Mouse (Mus musculus): Measurements from ENCODE around the gene 6430550D23Rik. TPM values are rescaled to one million over a fixed set of nuclear protein-coding genes. Genes with fewer than 3 reads are reported as not detected.

Gene 6430550D23Rik
- total RNA-seq (2021) = 1 to 10 TPM; 1.6 to 2.0 TPM

DNA sequence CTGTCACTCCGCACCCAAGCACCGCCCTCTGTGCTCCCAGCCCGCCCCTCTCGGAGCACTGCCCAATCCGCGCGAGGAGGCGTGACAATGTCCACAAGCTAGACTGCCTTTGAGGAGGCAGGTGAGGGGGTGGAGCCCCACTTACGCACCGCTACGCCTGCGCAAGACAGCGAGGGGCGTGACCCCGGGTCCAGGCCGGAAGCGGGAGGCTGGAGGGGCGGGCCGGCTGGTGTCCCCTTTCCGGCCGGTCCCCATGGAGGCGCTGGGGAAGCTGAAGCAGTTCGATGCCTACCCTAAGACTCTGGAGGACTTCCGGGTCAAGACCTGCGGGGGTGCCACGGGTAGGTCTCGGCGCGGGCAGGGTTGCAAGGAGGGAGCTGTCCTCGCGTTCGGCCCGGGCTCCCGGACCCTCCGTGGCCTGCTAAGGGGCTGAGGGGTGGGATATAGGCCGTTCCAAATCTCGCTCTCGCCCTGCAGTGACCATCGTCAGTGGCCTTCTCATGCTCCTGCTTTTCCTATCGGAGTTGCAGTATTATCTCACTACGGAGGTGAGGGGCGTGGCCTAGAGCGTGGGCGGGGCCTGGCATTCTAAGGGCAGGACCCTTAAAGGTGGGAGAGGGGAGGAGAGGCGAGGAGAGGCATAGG lies at the start of gene 6430550D23Rik, which contains the start of gene Ergic3:
Gene 6430550D23Rik, minus strand, starts transcription at position 90 of the 645 bp plus-strand sequence.
Gene Ergic3, plus strand, starts transcription at position 158 of the 645 bp plus-strand sequence.
- DNase-seq = peak; percentile 94 to 96

DNA sequence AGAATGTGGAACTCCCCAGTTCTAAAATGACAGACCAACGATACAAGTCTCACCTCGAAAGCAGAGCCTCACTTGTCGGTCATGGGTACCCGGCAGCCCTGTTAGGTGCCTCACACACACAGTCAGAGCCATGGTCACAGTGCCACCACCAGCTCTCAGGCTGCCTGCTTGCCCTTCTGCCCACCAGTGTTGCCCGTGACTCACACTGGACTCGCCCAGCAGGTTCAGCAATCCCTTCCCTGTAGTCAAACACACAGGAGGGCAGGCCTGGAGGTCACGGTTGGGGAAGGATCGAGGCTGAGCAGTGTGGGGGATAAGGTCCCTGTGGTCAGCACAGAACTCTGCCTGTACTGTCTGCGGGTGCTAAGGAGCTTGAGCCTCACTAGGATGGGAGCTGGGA lies 45.0 kb upstream of the 6430550D23Rik start, which contains the start of gene Fer1l4:
Gene Fer1l4, minus strand, starts transcription at position 132 of the 400 bp plus-strand sequence.
- no peak for DNase-seq

DNA sequence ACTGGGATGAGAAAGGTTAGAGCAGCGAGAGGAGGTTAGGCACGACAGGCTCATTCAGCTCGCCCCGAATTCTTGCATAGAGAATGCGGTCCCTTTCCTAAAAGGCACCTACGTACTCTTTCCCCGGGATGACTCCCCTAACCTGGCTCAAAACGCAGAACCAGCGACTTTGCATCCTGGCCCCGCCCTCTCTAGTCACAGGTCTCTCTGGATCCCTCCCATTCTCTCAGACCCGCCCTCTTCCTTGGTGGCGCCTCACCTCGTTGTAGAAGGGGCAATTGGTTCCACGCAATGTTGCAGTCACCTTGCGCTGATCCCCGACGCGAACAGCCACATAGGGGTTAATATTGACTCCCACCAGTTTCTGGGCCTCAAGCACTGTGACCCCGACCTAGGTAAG lies 40.2 kb upstream of the 6430550D23Rik start:
- DNase-seq = no peak

DNA sequence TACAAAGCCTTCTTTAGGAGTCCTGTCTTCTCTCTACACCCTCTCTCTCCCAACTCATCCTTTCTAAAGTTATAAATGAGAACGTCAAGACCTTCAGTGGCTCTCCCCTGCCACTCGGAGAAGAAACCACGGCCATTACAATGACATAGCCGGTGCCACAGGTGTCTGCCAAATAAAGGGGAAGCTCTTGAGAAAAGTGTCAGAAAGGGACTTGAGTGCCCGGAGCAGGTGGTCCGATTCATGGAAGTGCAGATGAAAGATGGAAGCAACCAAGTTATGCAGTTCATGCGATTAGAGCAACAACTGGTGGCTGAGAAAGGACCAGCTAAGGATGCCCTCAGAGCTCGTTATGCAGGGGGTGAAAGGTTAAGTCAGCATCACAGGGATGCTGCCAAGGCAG lies 35.1 kb upstream of the 6430550D23Rik start:
- no peak for DNase-seq

DNA sequence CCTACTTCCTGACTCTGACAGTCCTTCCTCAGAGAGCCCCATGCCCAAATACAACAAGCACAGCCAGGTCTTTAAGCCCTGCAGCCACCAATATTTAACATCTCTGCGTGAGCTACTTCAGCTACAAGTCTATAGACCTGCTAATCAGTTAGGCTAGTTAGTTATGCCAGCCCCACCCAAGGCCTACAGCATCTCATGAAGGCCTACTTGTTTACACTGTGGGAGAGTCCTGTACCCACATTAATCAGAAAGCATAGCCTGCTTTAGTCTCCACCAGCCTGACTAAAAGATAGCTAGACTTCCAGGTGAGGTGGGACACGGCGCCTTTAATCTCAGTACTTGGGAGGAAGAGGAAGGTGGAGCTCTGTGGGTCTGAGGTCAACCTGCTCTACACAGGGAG lies 31.6 kb upstream of the 6430550D23Rik start:
- no peak for DNase-seq

DNA sequence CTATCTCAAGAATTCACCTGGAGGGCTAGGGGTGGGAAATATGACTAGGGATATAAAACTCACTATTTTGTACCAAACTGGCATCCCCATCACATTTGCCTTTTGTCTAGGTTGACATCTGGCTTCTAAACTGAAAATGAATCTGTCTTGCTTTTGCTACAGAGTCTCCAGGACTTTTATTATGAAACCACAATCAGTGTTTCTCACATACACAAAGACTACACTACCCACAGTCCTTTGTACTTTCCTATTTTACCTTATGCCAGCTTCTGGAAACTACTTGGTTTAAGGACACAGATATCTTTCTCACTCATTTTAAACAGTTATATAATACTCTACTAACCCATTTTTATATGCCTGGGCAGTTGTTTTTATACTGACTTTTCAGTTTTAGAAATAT lies 17.7 kb upstream of the 6430550D23Rik start:
- DNase-seq = no peak

DNA sequence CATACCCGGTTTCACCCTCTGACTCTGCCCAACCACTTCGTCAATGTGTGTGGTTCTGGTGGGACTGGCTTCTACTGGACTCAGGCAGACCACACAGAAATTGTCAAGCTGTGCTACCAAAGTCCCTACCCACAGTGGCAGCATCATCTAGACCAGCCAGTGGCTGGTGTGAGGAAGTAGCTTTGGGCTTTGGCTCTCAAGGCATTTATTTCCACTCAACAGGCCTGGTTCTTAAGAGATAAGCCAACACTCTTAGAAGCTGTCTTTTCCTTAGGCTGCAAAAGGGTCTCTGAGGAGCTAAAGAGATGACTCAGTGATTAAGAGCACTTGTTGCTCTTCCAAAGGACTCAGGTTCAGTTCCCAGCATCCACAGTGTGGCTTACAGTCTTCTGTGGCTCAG lies 14.0 kb upstream of the 6430550D23Rik start:
- no peak for DNase-seq

DNA sequence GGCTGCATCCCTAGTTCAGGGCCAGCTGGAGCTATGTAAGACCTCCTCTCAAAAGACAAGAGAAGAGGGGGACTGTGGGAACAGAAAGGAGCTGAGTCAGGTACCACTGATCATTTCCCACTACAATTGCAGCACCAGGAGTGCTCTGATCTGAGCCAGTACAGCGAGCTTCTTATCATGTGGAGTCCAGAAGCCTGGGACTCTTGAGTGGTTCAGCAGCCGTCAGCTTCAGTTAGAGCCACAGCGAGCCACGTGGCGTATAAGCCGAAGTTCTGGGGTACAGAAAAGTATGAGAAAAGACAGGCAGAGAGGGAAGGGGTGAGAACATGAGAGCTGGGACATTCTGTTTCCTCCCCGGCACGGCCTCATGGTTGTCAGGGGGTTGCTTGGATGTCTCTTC lies 13.4 kb upstream of the 6430550D23Rik start:
- no peak for DNase-seq

DNA sequence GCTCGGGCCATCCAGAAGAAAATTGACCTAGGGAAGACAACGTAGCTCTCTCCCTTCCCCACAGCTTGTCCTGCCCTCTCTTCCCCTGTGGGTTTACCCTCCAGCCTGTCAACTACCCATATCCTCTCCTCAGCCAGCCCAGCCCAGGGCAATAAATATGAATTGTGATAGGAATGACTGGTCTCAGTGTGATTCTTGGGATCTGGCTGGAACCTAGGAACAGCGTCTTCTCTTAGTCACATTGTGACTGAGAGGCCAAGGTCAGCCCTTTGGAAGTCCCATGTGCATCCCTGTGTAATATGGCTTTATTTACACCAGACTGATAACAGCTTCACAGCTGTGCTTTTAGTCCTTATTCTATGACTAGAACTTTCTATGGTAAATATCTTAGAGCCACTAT lies 10.3 kb upstream of the 6430550D23Rik start:
- no peak for DNase-seq

DNA sequence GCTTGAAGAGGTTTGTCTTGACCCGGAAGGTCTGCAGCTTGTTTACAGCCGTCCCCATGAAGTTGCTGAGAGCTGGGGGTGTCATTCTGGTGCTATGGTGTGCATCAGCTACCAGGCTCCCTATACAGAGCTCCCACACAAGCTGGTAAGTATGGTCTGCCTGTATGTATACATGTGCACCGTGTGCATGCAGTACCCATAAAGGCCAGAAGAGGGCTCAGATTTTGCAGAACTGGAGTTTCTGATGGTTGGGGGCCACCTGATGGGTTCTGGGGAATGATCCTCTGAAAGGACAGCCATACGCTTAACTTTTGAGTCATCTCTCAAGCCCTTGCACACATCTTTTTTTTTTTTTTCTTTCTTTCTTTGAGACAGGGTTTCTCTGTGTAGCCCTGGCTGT lies 2.4 kb downstream of the 6430550D23Rik start:
- no peak for DNase-seq

DNA sequence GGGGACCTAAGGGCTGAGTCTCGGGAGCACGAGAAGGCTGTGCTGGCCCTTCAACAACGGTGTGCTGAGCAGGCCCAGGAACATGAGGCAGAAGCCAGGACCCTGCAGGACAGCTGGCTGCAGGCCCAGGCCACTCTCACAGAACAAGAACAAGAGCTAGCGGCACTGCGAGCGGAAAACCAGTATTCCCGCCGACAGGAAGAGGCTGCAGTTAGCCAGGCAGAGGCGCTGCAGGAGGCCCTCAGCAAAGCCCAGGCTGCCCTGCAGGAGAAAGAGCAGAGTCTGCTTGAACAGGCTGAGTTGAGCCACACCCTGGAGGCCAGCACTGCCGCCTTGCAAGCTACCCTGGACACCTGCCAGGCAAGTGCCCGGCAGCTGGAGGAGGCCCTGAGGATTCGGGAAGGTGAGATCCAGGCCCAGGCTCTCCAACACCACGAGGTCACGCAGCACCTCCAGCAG lies 15.9 kb downstream of the 6430550D23Rik start:
- DNase-seq = peak; percentile 45 to 69

DNA sequence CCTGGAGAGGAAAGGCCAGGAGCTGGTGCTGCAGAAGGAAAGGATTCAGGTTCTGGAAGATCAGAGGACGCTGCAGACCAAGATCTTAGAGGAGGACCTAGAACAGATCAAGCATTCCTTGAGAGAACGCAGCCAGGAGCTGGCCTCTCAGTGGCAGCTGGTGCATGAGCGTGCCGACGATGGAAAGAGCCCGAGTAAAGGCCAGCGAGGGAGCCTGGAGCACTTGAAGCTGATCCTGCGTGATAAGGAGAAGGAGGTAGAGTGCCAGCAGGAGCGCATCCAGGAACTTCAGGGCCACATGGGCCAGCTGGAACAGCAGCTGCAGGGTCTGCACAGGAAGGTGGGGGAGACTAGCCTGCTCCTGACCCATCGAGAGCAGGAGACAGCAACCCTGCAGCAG lies 16.6 kb downstream of the 6430550D23Rik start:
- DNase-seq = no peak

DNA sequence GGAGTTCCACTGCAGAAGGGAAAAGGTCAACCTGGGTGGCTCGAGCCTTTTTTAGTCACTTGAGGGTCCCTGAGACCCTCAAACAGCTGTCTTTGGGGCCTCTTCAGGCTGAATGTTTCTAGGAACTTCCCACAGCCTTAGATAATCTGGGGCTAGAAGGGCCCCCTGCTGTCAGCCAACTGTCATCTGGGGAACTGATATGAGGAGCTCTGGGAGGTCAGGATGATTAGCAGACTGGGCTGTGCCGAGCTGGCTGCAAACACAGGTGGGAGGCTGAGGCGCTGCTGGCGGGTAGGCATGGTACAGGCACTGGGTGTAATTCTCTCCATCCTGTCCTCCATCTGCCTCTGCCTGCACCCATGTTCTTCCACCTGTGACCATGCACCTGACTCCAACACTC lies 18.7 kb downstream of the 6430550D23Rik start:
- peak in 1 of 2 experiments; percentile 45 for DNase-seq

DNA sequence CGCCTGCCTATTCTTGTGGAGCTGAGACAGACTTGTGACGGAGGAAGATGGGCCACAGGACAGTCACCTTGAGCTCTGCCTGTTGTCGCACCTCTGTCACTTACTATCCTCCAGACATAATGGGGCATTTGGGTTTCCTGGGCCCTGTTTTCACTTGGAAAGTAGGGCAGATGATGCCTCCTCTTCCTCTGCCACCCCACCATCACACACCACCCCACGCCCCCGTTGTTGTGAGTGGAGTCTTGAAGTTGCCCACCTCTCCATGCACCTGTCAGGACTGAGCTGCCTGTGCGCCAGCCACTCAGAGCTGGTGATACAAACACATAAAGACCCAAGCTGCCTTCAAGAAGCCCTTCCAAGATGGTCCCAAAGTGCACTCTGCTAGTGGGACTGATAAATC lies 20.6 kb downstream of the 6430550D23Rik start:
- no peak for DNase-seq

DNA sequence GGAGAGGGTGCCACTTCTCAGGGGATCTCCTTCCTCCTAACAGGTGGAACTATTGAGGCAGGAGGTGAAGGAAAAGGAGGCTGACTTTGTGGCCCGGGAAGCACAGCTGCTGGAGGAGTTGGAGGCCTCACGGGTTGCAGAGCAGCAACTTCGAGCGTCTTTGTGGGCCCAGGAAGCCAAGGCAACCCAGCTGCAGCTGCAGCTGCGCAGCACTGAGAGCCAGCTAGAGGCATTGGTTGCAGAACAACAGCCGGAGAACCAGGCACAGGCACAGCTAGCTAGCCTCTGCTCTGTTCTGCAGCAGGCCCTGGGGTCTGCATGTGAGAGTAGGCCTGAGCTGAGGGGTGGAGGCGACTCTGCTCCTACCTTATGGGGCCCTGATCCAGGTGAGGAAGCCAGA lies 22.0 kb downstream of the 6430550D23Rik start:
- no peak for DNase-seq

DNA sequence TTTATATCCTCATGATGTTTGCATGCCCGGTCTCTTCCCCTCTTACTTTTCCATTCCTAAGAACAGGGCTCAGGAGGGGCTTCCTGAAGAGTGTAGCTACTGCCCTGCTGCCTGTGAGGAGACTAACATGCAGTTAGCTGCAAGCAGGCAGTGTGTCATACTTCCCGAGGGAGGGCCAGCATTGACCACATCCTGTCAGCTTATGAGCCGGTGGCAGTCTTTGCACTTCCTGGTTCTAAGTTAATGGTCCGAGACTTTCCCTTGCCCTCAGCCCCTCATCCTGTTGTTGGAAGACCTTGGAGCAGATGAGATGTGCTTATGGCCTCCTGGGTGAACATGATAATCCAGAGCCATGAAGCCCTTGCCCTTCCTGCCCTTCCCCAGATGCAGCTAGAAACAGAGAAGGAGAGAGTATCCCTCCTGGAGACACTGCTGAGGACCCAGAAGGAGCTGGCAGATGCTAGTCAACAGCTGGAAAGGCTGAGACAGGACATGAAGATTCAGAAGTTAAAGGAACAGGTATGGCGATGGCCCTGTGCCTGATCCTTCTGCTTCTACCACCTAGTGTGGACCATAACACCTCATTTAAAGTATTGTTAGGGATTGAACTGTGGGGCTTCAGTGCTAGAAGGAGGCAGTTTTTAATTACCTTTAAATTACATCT lies 28.3 kb downstream of the 6430550D23Rik start:
- DNase-seq = no peak

DNA sequence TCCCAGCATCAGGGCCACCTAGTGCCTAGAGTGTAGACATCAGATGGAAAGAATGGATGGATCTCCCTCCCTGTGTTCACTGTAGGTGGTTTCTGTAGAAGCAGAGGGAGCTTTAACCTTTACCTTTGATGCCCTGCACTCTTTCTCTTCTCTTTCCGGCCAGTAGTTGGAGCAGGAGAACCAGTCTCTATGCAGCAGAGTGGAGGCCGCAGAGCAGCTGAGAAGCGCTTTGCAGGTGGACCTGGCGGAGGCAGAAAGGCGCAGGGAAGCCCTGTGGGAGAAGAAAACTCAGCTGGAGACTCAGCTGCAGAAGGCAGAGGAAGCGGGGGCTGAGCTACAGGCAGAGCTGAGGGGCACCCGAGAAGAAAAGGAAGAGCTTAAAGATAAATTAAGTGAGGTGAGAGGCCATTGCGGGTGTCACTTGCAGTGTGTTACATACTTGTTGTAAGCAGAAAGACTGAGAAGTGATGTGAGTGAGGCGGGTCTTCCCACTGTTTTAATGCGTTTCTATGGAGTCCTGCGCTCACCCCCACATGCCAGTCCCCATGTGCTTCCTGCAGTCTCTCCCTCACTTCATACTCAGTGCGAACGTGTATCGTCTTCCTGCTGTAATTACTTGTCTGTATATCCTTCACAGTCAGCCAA lies 33.6 kb downstream of the 6430550D23Rik start:
- no peak for DNase-seq

DNA sequence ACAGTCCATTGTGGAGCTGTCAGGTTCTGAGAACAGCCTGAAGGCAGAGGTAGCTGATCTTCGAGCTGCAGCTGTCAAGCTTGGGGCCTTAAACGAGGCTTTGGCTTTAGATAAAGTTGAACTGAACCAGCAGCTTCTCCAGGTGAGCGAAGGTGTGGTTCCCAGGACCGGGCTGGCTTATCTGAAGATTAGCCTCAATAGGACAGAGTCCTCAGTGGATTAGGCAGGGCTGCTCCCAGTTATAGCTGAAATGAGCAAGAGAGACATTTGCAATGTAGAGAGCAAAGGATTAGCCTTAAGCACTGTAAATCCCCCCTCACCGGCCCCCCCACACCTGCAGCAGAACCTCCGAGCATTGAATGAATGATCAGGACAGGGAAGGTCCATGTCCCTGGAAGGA lies 34.4 kb downstream of the 6430550D23Rik start:
- no peak for DNase-seq

DNA sequence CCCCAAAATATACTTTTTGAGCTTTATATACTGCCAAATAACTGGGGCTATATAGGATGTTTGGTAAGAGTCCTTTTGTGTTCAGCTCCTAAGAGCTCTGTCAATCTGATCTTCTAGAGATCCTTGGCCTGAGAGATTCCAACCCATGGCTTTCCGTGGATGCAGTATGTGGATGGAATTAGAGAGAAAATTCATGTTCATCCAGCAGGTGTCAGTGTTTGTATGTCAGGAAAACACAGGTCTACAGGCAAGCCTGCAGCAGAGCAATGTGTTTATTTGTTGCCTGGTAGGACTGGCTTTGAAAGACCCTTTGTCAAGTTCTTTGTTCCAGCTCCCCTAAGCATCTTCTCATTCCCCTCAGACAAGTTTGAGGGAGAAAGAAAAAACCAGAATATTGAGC lies 44.8 kb downstream of the 6430550D23Rik start:
- no peak for DNase-seq

DNA sequence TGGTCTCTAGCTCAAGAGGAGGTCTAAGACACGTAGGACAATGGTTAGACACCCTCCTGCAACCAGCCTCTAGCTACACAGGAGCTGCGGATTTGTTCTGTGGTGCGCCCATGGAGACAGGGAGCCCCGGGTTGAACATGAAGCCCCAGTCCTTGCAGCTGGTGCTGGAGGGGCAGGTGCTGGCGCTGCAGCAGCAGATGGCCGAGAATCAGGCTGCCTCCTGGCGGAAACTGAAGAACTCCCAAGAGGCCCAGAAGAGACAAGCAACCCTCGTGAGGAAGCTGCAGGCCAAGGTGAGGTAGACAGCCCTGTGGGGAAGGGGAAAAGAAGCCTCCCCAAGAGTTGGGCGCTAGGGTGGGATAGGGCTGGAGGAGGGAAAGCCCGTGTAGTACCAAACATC lies 45.9 kb downstream of the 6430550D23Rik start:
- no peak for DNase-seq

DNA sequence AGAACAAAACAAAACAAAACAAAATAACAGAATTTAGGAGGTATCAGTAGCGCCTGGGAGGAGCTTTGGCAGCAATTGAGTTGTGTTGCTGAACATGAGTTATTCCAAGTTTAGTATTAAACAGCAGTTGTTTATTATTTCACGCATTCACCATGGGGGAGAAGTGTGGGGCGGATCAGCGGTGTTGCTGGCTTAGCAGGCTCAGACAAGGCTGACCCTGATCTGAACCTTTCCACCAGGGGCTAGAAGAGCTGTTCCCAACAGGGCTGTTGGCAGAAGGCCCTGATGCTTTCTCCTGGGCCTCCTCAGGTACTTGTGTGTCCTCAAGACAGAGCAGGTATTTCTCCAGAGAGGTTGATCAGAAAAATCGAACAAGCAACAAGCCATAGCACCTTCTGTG lies 47.8 kb downstream of the 6430550D23Rik start:
- no peak for DNase-seq

DNA sequence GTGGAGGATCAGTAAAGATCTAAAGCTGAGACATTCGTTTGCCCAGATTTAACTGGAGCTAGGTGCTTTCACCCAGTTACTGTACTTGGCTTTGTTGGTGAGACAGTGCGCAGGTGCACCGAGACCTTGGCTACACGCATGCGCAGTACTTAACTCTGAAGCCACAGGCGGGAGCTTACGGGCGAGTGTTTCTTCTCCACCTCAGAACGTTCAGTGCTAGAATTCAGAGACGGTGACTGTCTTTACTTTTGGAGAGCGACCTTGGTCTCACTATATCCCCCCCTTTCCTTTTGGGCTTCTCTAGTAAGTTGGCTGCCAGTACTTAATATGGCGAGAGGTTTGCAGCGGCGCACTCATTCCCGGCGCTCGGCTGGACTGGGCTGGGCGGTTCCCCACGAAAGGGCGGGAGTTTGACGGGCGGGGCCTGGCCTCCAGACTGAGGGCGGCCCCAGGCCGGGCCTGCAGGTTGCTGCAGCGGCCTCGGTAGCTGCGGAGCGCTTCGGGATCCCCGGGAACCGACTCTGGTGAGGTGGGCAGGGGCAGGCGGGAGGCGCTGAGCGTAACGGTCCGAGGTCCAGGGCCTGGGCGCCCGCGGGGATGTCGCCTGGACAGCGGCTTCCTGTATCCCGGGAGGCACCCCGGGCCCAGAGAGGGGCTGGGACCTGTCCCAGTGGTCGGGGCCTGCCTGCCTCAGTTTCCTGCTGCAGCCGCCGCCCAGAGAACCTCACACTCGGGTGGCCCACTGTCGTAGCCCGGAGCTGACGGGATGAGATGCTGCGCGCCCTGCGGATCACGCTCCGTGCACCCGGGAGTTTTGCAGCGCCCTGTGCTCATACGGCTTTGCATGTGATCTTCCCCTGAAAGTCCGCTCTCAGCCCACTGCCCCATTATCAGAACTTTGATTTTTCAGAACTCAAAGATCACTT lies 51.4 kb downstream of the 6430550D23Rik start, which contains the start of gene Cep250:
Gene Cep250, plus strand, starts transcription at position 325 of the 926 bp plus-strand sequence.
- peak; percentile 87 to 89 for DNase-seq
